Mouse (Mus musculus): ENCODE measurements at regions not wholly inside any gene's neighbourhood (a gene's known extent, or its start where the extent isn't known, plus 50 kb on each side); places are given as distances from the start of the nearest gene placed in this dataset.

DNA sequence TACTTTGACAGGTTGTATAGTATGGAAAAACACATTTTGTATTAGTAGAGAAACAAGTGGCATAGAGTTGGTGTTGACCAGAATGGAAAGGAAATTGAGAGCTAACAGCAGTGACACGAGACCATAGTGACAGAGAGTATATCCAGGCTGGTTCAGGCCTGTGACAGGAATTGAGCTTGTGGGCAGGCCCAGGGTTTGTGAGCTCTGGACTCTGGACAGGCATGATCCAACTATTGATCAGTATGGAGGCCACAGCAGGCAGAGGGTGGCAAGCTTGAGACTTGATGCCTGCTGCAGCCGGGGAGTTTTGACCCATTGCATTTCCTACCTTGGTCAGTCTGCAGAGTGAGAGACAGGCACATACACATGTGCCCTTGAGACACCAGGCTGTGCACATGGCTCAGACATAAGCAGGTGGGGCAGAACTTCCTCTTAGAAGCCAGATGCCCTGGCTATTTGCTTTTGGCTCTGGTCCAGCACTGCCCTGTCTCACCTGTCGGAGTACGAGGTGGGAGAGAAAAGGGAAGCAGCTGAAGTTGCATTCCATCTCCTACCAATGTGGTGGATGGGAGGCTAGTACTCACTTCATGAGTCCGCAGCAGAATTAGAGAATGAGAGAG lies 1006.2 kb upstream of the Cdh20 start:
- DNase-seq (ENCODE audit: low spot score) (no peak), ATAC-seq (ENCODE audit: low FRiP score) (no peak)
- H3K27ac ChIP-seq (ENCODE audit: low read depth, low read length): no peak overlapping the region
- no peaks in the 10 kb centered on the region for H3K9me3 ChIP-seq (ENCODE audit: control insufficient read depth, low read length)
- H3K9ac ChIP-seq (ENCODE audit: low read depth, low read length): no peak overlapping the region
- H3K36me3 ChIP-seq (ENCODE audit: control insufficient read depth, insufficient read depth, low read length): no peaks in the 10 kb centered on the region
- WGBS: 87% methylated on average over 5 of the region's 5 CpGs
- no peak overlapping the region for H3K4me2 ChIP-seq (replicated peaks; ENCODE audit: low read depth, low read length)
- no peaks in the 10 kb centered on the region for H3K27me3 ChIP-seq (ENCODE audit: control insufficient read depth, insufficient read depth, low read length)
- H3K4me3 ChIP-seq (ENCODE audit: low read depth, low read length): no peak overlapping the region
- no peaks in the 10 kb centered on the region for H3K4me1 ChIP-seq (replicated peaks; ENCODE audit: control insufficient read depth, insufficient read depth, low read length)

DNA sequence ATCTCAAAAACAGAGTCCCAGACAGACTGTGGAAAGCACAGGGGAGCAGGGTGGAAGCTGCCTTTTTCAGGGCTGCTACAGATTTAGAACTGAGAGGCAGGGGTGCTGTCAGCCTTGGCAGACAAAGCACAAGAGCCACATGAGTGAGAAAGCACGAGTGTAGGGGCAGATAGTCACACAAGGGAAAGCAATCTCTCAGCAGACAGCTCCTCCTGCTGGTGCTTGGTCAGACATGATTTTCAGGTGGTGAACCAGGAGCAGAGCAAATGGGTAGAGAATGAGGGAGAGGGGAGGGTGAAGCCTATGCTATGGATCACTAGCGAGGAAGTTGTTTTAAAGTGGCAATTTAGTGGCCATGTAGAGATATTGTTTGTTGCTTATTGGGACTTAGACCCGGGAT lies 1005.6 kb upstream of the Cdh20 start:
- Histone ChIP-seq H3K4me1 (replicated peaks; ENCODE audit: control insufficient read depth, insufficient read depth, low read length) (no peaks in the 10 kb centered on the region), H3K27me3 (ENCODE audit: control insufficient read depth, insufficient read depth, low read length) (no peaks in the 10 kb centered on the region), H3K36me3 (ENCODE audit: control insufficient read depth, insufficient read depth, low read length) (no peaks in the 10 kb centered on the region), H3K4me2 (replicated peaks; ENCODE audit: low read depth, low read length) (no peak overlapping the region), H3K4me3 (ENCODE audit: low read depth, low read length) (no peak overlapping the region), H3K27ac (ENCODE audit: low read depth, low read length) (no peak overlapping the region), H3K9ac (ENCODE audit: low read depth, low read length) (no peak overlapping the region), H3K9me3 (ENCODE audit: control insufficient read depth, low read length) (no peaks in the 10 kb centered on the region)
- peak; percentile 5 for DNase-seq (ENCODE audit: low spot score)
- no peak; the same call in 1 of the 2 replicates for ATAC-seq (ENCODE audit: low FRiP score)
- 50% methylated on average over 3 of the region's 3 CpGs for WGBS

DNA sequence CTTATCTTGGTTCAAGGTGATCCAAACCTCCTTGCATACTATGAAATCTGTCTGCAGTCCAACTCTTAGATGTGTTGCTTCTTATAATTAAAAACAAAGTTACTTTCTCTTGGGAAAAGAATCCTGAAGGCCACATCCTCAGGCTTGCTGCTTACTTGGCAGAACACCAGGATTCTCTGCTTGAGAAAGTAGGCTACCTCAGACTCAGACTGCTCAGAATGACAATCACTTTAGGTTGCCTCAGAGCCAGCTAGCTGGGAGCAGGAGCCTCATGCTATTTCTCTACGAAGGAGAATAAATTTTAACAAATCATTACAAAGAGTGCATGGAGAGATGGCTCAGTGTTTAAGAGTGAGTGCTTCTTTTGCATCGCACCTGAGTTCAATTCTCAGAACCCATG lies 1001.0 kb upstream of the Cdh20 start:
- DNase-seq (ENCODE audit: low spot score) (no peak), ATAC-seq (ENCODE audit: low FRiP score) (no peak)
- no peaks in the 10 kb centered on the region for H3K27me3 ChIP-seq (ENCODE audit: control insufficient read depth, insufficient read depth, low read length)
- 76% methylated on average over 2 of the region's 2 CpGs for WGBS
- H3K9ac ChIP-seq (ENCODE audit: low read depth, low read length): no peak overlapping the region
- H3K9me3 ChIP-seq (ENCODE audit: control insufficient read depth, low read length): no peaks in the 10 kb centered on the region
- H3K4me1 ChIP-seq (replicated peaks; ENCODE audit: control insufficient read depth, insufficient read depth, low read length): no peaks in the 10 kb centered on the region
- no peak overlapping the region for H3K4me3 ChIP-seq (ENCODE audit: low read depth, low read length)
- no peaks in the 10 kb centered on the region for H3K36me3 ChIP-seq (ENCODE audit: control insufficient read depth, insufficient read depth, low read length)
- no peak overlapping the region for H3K27ac ChIP-seq (ENCODE audit: low read depth, low read length)
- H3K4me2 ChIP-seq (replicated peaks; ENCODE audit: low read depth, low read length): no peak overlapping the region

DNA sequence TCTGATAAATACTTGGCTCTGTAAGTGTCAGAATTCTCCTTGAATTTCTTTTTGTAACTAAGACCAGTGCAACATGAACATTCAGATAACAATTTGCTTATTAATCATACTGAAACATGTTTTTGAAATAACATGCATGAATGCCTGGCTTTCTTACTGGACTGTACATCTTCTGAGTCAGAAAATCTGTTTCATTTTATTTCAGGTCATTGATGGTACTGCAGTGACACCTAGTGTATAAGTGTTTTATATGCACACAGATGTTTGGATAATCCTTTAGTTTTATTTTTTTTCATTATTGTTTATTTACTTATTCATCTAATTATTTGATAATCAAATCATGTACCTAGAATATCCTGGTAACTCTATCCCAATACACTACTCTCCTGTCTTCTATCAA lies 983.6 kb upstream of the Cdh20 start:
- Histone ChIP-seq H3K4me2 (replicated peaks; ENCODE audit: low read depth, low read length) (no peak overlapping the region), H3K9me3 (ENCODE audit: control insufficient read depth, low read length) (no peaks in the 10 kb centered on the region), H3K4me3 (ENCODE audit: low read depth, low read length) (no peak overlapping the region), H3K27me3 (ENCODE audit: control insufficient read depth, insufficient read depth, low read length) (no peaks in the 10 kb centered on the region), H3K4me1 (replicated peaks; ENCODE audit: control insufficient read depth, insufficient read depth, low read length) (no peaks in the 10 kb centered on the region), H3K36me3 (ENCODE audit: control insufficient read depth, insufficient read depth, low read length) (no peaks in the 10 kb centered on the region), H3K9ac (ENCODE audit: low read depth, low read length) (no peak overlapping the region), H3K27ac (ENCODE audit: low read depth, low read length) (no peak overlapping the region)
- DNase-seq (ENCODE audit: low spot score): peak; percentile 19
- ATAC-seq (ENCODE audit: low FRiP score): no peak

DNA sequence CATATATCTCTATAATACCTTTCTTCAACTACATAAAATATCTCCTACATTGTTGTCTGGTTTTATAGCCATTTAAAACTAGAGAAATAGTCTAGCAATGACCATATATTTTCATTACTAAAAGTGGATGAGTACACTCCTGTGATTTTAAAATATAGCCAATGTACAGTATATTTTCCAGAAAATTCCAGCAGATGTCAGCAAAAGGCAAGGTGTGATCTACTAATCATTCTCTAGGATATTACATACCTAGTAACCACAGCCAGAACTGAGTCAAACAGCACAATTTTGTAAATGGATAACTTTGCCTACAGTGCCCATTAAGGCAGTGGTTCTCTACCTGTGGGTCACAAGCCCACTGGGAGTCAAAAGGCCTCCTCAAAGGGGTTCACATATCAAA lies 972.0 kb upstream of the Cdh20 start:
- no peak overlapping the region for H3K27ac ChIP-seq (ENCODE audit: low read depth, low read length)
- no peaks in the 10 kb centered on the region for H3K36me3 ChIP-seq (ENCODE audit: control insufficient read depth, insufficient read depth, low read length)
- H3K27me3 ChIP-seq (ENCODE audit: control insufficient read depth, insufficient read depth, low read length): no peaks in the 10 kb centered on the region
- no peak overlapping the region for H3K4me3 ChIP-seq (ENCODE audit: low read depth, low read length)
- ATAC-seq (ENCODE audit: low FRiP score) (no peak), DNase-seq (ENCODE audit: low spot score) (no peak)
- no peak overlapping the region for H3K4me2 ChIP-seq (replicated peaks; ENCODE audit: low read depth, low read length)
- H3K9me3 ChIP-seq (ENCODE audit: control insufficient read depth, low read length): no peaks in the 10 kb centered on the region
- H3K4me1 ChIP-seq (replicated peaks; ENCODE audit: control insufficient read depth, insufficient read depth, low read length): no peaks in the 10 kb centered on the region
- H3K9ac ChIP-seq (ENCODE audit: low read depth, low read length): no peak overlapping the region

DNA sequence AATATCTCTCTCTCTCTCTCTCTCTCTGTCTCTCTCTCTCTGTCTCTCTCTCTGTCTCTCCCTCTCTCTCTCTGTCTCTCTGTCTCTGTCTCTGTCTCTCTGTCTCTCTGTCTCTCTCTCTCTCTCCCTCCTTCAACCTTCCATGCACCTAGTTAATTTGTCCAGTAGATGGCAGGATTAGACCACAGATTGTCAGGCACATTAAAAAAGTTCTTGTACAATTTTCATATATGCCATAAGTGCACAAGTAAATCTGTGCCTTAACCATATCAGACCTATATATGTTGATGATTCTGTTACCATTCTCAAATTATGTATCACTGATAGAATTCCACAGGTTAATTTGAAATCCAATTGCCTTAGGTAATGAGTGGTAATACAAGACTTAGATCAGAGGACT lies 969.0 kb upstream of the Cdh20 start:
- peak; percentile 33; the same call in 1 of the 2 replicates for ATAC-seq (ENCODE audit: low FRiP score)
- no peak overlapping the region for H3K9ac ChIP-seq (ENCODE audit: low read depth, low read length)
- DNase-seq (ENCODE audit: low spot score): peak; percentile 48

DNA sequence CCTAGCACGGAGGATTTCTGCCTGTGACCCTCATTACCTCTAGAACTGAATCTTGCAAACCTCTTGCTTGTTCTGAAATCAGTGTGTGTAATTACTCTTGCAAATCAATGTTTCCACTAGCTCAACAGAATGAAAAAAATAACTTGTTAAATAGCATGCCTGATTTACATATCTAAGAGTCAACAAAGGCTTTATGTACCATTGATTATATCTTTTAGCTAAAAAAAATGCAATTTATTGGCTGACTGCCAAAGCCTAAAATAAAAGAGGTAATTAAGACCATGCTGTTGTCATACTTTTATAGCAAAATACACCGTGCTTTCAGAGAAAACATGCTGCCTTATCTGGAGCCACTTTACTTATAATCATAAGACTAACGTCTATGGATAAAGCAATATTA lies 950.4 kb upstream of the Cdh20 start:
- H3K27me3 ChIP-seq (ENCODE audit: control insufficient read depth, insufficient read depth, low read length): no peaks in the 10 kb centered on the region
- no peaks in the 10 kb centered on the region for H3K36me3 ChIP-seq (ENCODE audit: control insufficient read depth, insufficient read depth, low read length)
- no peak overlapping the region for H3K4me3 ChIP-seq (ENCODE audit: low read depth, low read length)
- H3K9ac ChIP-seq (ENCODE audit: low read depth, low read length): no peak overlapping the region
- ATAC-seq (ENCODE audit: low FRiP score): no peak
- 67% methylated on average over 3 of the region's 3 CpGs for WGBS
- no peaks in the 10 kb centered on the region for H3K4me1 ChIP-seq (replicated peaks; ENCODE audit: control insufficient read depth, insufficient read depth, low read length)
- no peak for DNase-seq (ENCODE audit: low spot score)
- no peaks in the 10 kb centered on the region for H3K9me3 ChIP-seq (ENCODE audit: control insufficient read depth, low read length)
- H3K27ac ChIP-seq (ENCODE audit: low read depth, low read length): no peak overlapping the region
- H3K4me2 ChIP-seq (replicated peaks; ENCODE audit: low read depth, low read length): no peak overlapping the region

More for the DNA sequence above, 969.0 kb upstream of the Cdh20 start:
- no peak overlapping the region for H3K27ac ChIP-seq (ENCODE audit: low read depth, low read length)
- no peaks in the 10 kb centered on the region for H3K36me3 ChIP-seq (ENCODE audit: control insufficient read depth, insufficient read depth, low read length)
- H3K9me3 ChIP-seq (ENCODE audit: control insufficient read depth, low read length): no peaks in the 10 kb centered on the region
- H3K4me3 ChIP-seq (ENCODE audit: low read depth, low read length): no peak overlapping the region
- H3K4me1 ChIP-seq (replicated peaks; ENCODE audit: control insufficient read depth, insufficient read depth, low read length): no peaks in the 10 kb centered on the region
- no peak overlapping the region for H3K4me2 ChIP-seq (replicated peaks; ENCODE audit: low read depth, low read length)
- no peaks in the 10 kb centered on the region for H3K27me3 ChIP-seq (ENCODE audit: control insufficient read depth, insufficient read depth, low read length)

Data from hindbrain, embryonic 11.5 days (tissue).